Mouse (Mus musculus) inflammation-experienced regulatory T-cells, adult 6 months (primary cell): ENCODE results near the gene Slc2a9. TPM values are rescaled to one million over a fixed set of nuclear protein-coding genes. Genes with fewer than 3 reads are reported as not detected.

Experiments used
- polyA plus RNA-seq, 3 experiments: library from polyadenylated mRNA; unstranded; fragments of 100-300 nt; shearing (Covaris generic); gene quantifications; one replicate each; pipeline ENCODE4 v1.2.1; 2017

Gene Slc2a9
- polyA plus RNA-seq, 3 experiments from 2014 or later = 7.6 to 10.5 (median 8.7) TPM

Other genes starting within 250 kb of the Slc2a9 start
- gene Tmem128, start 243.0 kb downstream of the Slc2a9 start, polyA plus RNA-seq = 100 to 1,000 TPM; 101 to 125 (median 113) TPM
- gene Otop1, start 227.2 kb downstream of the Slc2a9 start, polyA plus RNA-seq = not detected
- gene Drd5, start 183.8 kb downstream of the Slc2a9 start, polyA plus RNA-seq = under 1 TPM in 1 of 3 experiments, not detected in 2; 0.13 TPM
- 100 to 1,000 TPM; 339 to 508 (median 369) TPM for gene Wdr1, start 60.1 kb upstream of the Slc2a9 start, polyA plus RNA-seq
- 1 to 10 TPM in 1 of 3 experiments, under 1 TPM in 2; 0.60 to 1.3 (median 0.73) TPM for gene Zfp518b, start 181.7 kb upstream of the Slc2a9 start, polyA plus RNA-seq